Mouse (Mus musculus): Measurements from ENCODE around the gene Arid1b. TPM values are rescaled to one million over a fixed set of nuclear protein-coding genes. Genes with fewer than 3 reads are reported as not detected.
A peak's percentile ranks its signal among the peaks of the same experiment; 100 is the strongest.

Arid1b gene
- polyA plus RNA-seq, 1 experiment, result 10.8 TPM

DNA sequence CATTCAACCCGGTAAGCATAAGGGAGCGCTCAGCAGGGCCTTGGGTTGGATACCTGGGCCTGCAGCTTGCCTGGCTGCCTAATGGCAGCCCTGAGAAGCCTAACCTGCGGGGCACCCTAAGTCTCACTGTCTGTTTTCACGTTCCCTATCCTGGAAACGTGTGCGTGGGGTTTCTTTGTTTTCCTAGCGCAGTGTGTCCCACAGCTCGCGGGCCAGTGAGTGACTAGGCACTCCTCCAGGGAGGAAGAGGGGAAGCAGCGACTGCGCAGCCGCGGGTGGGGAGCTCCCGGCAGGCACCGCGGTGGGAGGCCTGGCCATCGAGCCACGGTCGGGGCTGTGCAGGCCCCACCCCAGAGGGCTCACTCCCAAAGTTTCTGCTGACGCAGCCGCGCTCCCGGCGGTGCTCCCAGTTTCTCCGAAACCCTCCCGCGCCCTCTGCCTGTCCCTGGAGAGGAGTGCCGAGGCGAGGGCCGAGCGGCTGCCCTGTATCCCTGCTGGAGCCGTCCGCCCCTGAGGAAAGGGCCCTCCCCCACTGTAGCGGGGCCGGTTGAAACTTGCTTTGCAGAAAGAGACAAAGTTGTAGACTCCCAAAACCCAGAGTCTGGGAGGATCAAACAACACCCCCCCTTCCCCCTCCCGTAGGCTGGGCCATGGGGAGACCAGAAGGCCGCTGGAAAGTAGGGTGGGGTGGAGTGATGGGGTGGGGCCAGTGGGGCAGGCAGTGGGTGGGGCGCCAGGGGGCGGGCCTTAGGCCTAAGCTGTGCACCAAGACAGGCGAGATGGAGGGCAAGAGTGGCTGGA, 195.6 kb downstream of the Arid1b start:
- peak; percentile 95 for DNase-seq (ENCODE audit: low spot score)

GRCm38 (mm10) chr17:5190367-5190766, 196.2 kb downstream of the Arid1b start:
- DNase-seq (ENCODE audit: low spot score), result no peak

DNA sequence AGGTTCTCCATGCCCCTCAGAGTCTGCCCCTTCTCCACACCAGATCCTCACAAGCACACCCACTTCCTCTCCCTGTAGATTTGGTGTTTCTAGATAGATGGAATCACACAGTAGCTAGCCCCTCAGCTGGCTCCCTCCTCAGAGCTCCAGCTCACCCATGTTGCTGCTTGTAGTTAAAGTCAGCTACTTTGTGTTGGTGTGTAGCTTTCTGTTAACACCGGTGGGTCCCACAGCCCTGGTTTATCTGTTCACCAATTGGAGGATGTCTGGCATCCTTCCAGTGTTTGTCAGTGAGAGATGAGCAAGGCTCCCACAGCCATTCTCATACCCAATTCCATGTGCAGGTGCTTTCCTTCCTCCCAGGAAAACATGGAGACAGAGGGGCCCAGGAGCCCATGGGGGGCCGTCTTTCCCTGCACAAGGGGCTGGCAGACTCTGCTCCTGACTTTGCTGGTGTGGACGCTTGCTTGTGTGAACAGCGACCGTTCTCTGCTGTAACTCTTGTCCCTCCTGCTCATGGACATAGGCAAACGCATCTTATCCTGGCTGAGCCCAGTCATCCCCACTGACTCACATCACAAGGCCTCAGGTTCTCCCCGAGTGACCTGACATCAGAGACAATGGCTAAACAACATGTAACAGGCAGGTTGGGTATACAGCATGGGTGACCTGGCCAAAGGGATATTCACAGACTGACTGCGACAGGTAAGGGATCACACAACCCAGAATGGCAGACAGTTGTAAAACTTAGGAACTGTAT, 200.2 kb downstream of the Arid1b start:
- no peak for DNase-seq (ENCODE audit: low spot score)

DNA sequence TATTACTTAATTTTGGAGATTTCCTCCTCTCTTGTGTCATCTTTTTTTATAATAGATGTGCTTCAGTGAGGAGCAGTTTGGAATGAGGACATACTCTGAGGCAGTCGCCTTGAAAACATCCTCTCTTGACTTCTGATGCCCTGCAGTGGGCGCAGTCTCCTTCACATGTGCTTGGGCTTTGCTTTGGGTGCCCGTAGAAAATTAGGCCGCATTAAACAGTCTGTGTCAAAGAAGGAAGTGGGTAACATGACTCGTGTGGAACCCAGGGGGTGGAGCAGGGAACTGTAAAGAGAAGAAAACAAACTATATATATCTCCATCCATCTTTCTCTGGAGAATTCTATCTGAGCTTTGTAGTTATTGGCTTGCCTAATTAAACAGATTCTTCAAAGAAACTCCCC, 201.3 kb downstream of the Arid1b start:
- no peak for DNase-seq (ENCODE audit: low spot score)

DNA sequence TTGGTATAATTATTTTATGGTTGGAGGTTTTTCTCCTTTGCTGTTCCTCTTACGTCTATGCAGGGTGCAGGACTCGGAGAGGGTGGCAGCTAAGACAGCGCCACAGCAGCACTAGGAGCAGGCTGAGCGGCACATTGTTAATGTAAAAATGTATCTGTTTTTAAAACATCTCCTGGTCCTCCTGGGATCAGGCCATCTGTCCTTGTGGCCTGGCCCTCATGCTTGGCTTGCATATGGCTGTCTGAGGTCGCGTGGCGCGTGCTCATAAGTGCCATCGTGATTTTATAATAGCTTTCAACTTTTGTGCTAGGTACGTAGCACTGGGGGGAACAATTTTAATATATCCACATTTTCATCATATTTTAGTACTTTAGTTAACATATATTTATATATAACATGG, 201.9 kb downstream of the Arid1b start:
- DNase-seq (ENCODE audit: low spot score), result no peak

DNA sequence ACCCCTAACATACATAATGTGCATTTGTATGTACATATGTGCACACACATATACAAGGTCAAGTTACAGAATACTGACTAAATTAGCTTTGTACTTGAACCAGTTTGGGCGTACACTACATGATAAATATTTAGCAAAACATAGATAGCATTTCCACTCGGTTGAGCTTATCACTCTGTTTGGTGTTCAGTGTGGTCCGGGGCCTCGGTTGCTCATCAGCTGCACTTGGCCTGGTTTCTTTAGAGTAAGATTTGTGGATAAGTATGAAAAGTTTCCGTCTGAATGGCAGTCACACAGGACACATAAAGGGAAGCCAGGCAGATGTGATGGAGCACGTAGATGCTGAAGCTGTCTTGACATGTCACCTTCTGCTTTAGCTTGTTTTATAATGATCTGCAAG, 202.4 kb downstream of the Arid1b start:
- DNase-seq (ENCODE audit: low spot score), result no peak

DNA sequence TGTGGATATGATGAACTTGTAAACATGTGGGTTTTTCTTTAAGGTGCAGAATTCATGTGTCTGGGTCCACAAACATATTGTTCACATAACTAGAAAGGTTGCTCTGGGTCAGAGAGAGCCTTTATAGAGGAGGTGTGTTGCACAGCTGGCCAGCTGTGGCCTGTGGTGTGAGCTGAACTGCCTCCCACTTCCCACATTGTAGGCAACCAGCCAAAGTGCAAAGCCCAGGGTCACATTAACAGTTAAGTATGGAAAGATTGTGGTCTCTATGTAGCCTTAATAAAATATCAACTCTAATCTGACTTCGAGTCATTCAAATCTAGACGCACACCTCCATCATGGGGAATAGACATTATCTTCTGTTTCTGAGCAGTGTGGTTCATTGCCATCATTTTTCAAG, 203.0 kb downstream of the Arid1b start:
- DNase-seq (ENCODE audit: low spot score), result no peak

GRCm38 (mm10) chr17:5197765-5198164, 203.6 kb downstream of the Arid1b start:
- no peak for DNase-seq (ENCODE audit: low spot score)

GRCm38 (mm10) chr17:5198252-5198651, 204.1 kb downstream of the Arid1b start:
- no peak for DNase-seq (ENCODE audit: low spot score)

- no peak for DNase-seq (ENCODE audit: low spot score)
Measured at GRCm38 (mm10) chr17:5198811-5199210, 204.7 kb downstream of the Arid1b start.

DNA sequence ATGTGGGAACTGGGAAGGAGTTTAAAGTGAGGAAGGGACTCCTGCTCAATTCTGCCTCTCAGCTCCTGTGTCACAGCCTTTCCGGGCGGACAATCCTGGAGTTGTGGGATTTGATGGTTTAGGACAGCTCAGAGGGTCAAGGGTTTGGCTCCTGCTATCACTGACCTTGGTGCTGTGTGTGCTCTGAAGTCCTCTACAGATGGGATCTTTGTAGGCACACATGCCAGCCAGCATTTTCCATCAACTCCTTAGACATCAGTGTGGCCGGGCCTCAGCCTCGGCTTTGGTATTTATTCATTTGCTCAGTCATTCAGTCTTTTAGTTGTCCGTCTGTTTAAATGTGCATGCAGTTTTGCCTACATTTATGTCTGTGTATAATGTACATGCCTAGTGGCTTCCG, 206.5 kb downstream of the Arid1b start:
- no peak for DNase-seq (ENCODE audit: low spot score)

DNA sequence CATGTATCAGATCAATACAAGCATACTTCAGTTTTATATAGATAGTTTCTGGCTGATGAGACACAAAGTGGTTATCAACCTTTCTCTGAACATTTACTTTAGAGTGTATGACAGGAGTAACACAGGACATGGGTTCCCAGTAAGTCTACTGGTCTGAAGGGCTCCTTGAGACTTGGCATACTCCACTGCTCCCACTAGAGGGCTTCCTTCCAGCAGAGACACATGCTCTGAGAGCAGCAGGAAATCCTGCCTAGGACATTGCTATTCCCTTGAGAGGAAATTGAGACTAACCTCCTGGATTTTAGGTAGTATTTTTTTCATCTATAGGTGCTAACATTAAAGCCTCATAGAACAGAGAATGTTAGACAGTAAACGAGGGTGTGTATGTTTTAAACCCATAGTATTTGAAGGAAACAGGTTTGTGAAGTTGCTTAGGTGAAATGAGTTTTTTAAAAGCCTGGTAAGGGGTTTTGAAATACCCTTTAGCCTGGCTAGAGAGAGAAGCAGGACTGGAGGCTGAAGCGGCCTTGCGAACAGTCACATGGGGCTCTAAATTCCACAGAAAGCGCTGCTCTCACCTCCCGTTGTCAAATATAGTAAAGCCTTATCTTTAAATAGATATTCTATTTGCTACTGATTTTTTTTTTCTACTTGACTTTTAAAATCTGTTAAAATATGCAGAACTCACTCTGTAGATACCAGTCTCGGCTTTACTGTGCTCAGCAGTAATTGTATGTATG, 207.9 kb downstream of the Arid1b start:
- DNase-seq (ENCODE audit: low spot score), result no peak

DNA sequence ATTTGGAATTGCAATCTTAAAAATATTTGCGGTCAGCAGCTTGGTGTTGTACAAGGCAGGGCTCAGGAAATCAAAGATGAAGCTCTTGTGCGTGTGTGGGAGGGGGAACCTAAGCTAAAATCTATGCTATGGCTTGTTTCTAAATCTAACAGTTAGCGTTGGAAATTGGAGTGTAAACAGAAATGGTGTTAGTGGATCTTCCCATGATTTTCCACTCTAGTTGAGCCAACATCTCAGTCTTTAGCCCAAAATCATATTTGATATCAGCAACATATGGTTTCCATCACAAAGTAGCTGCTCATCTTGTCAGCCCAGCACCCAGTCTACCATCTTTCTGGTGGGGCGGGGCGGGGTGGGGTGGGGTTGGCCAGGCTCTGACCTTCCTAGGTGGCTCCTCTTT, 208.6 kb downstream of the Arid1b start:
- no peak for DNase-seq (ENCODE audit: low spot score)

- DNase-seq (ENCODE audit: low spot score), result no peak
Measured at GRCm38 (mm10) chr17:5203346-5204102, 209.4 kb downstream of the Arid1b start.

DNA sequence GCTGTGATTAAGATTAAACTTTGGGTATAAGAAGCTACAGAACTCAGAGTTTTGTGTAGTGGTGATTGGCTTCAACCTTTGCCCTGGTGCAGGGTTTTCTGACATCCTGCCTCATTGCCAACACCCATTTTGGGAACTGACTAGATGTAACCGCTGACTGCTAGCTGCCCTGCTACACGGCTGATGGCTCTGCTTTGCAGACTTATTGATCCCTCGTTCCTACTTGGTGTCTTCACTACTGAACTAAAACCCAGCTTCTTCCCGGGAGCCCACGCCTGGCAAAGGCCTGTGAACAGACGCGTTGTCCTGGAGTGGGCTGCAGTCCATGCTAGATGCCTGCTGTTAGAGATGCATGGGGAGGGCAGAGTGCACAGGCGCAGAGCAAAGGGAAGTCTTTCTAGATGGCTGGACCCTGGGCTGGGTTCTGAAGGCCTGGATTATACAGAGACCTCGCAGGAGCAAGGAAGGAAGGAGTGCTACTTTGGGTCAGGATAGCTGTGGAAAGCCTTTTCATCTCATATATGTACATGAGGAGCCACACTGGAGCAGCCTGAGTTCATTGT, 210.1 kb downstream of the Arid1b start:
- no peak for DNase-seq (ENCODE audit: low spot score)

- DNase-seq (ENCODE audit: low spot score), result no peak
Measured at GRCm38 (mm10) chr17:5205163-5205581, 211.0 kb downstream of the Arid1b start.

DNA sequence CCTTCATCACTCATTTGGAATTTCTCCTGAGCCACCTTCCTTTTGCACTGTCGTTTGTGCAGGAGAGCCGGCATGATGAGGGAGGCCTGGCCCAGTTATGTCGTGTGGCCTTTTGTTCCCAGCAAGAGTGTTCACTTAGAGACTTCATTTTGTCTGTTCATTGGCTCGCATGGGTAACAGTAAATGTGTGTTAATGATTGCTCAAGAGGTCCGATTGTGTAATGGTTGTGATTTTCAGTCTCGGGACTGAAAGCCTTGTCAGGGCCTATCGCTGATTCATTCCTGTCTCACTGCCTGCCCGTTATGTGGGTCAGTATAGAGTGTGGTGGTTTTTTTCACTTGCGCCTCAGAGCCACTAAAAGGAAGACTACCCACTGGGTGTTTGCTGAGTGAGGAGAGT, 212.6 kb downstream of the Arid1b start:
- no peak for DNase-seq (ENCODE audit: low spot score)

- no peak for DNase-seq (ENCODE audit: low spot score)
Measured at GRCm38 (mm10) chr17:5207881-5208280, 213.7 kb downstream of the Arid1b start.

DNA sequence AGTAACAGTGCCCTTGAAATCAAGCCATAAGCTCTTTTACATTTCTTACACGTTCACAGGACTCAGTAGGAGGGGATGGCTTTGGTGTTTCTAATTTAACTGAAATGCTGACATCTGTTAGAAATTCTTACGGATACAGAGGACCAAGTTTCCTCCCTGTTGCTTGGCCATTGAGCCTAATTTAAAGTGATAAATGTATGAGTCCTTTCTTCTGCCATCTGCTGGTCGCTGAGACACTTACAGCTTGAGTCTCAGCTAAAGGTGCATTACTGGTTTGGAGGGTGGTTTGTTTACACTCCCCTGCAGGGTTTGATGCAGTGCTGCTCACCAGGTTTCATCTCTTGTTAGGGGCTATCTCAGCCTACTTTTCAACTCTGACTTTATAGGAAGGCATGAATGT, 214.2 kb downstream of the Arid1b start:
- DNase-seq (ENCODE audit: low spot score), result no peak

- no peak for DNase-seq (ENCODE audit: low spot score)
Measured at GRCm38 (mm10) chr17:5209076-5209475, 214.9 kb downstream of the Arid1b start.

DNA sequence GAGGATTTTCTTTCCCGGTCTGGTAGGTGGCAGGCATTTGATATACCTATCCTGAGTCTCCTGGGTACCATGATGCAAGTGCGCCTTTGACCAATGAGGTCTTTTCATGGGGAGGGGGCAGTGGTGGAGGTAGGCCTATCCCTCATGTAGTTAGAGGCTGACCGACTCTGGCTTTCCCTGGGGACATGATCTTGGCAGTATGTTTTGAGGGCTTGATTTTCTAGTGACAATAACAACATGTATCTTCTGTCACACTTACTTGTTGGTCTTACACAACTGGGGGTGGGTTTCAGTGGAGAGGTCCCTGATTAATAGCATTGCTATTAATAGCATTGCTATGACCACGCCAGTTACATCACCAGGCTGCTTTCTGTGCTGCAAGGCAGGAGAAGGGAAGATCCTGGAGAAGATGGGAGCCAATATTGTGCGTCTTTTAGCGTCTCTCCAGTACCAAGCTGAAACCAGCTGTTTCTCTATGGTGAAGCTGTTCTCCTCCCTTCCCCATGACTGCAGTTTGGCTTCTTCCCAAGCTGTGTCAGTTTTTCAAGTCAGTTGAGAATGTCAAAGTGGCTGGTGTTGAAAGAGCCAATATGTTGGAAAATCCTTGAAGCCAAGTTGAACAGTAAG, 216.1 kb downstream of the Arid1b start:
- DNase-seq (ENCODE audit: low spot score), result no peak
